Mouse (Mus musculus): ENCODE data around the gene Ezh1.

Ezh1 gene

GRCm38 (mm10) chr11:101142215-101142967 lies 83.9 kb downstream of the Ezh1 start:
- DNase-seq, result no peak
